Mouse (Mus musculus) kidney, embryonic 14.5 days (tissue): ENCODE measurements around the gene Olfr125. TPM values are rescaled to one million over a fixed set of nuclear protein-coding genes. Genes with fewer than 3 reads are reported as not detected.

ENCODE experiments used
- ATAC-seq: fragments of 200-750 bp; cut with Nextera tagmentation; 2 replicates; pipeline ENCODE4 v1.8.0; 2017; ENCODE audit warnings: moderate number of reproducible peaks, mild to moderate bottlenecking, moderate TSS enrichment, moderate library complexity; ENCODE audit not compliant: low FRiP score, low TSS enrichment
- H3K27ac ChIP-seq: fragments of 300-500 bp; sonication (generic); 2 replicates; pipeline ENCODE4 v1.5.1; 2014; ENCODE audit warnings: low read depth, mild to moderate bottlenecking, low read length, moderate library complexity, mixed read lengths
- H3K27me3 ChIP-seq: fragments of 300-500 bp; sonication (generic); 2 replicates; pipeline ENCODE4 v1.6.1; 2014; ENCODE audit warnings: mild to moderate bottlenecking, low read length; ENCODE audit not compliant: control insufficient read depth, insufficient read depth
- H3K36me3 ChIP-seq: fragments of 300-500 bp; sonication (generic); 2 replicates; pipeline ENCODE4 v1.6.1; 2014; ENCODE audit warnings: low read length, mixed read lengths; ENCODE audit not compliant: control insufficient read depth, insufficient read depth
- H3K4me1 ChIP-seq: fragments of 300-500 bp; sonication (generic); 2 replicates; pipeline ENCODE4 v1.6.1; 2014; ENCODE audit warnings: low read length, mixed read lengths; ENCODE audit not compliant: control insufficient read depth, insufficient read depth
- H3K4me2 ChIP-seq: fragments of 300-500 bp; sonication (generic); replicated peaks from 2 replicates; pipeline ENCODE4 v1.6.1; 2014; ENCODE audit warnings: low read depth, mild to moderate bottlenecking, low read length
- H3K4me3 ChIP-seq: fragments of 300-500 bp; sonication (generic); 2 replicates; pipeline ENCODE4 v1.5.1; 2014; ENCODE audit warnings: mild to moderate bottlenecking, low read length
- H3K9ac ChIP-seq: fragments of 300-500 bp; sonication (generic); 2 replicates; pipeline ENCODE4 v1.6.1; 2014; ENCODE audit warnings: low read depth, mild to moderate bottlenecking, low read length, moderate library complexity
- H3K9me3 ChIP-seq: fragments of 300-500 bp; sonication (generic); 2 replicates; pipeline ENCODE4 v1.6.1; 2016; ENCODE audit warnings: low read length; ENCODE audit not compliant: control insufficient read depth
- WGBS: fragments of 180-500 bp; shearing (Covaris S2); extraction: QIAGEN DNeasy Blood & Tissue Kit; methylation state at CpG from one replicate; pipeline ENCODE4 v1.1.7; 2014; 5-methylcytosine and 5-hydroxymethylcytosine counted together
- polyA plus RNA-seq: library from polyadenylated mRNA; unstranded; fragments of >200 nt; fragmentation: Nextera tagmentation; extraction: Ambion mirVana; gene quantifications from 2 replicates; pipeline ENCODE4 v1.2.1, GENCODE M21; 2014

The Olfr125 gene
- not detected in 2 replicates for polyA plus RNA-seq

DNA sequence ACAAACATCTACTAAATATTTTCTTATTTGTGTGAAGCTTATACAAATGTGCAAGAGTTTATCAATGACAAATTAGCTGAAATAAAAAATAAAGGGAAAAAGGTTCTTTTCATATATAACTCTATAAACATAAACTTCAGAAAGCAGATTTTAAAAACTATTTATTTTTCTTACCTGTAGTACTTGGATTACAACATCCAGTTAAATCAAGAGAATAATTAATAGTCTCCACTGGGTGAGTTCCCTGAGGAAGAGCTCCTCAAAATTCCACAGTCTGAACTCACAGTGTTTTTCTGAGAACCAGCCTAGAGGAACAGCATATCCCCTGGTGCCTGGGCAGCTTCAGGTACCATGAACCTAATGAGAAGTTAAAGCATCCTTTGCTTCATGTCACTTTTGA lies at the start of gene Olfr125:
Gene Olfr125, plus strand, starts transcription at position 301 of the 400 bp plus-strand sequence.
- H3K9ac ChIP-seq, result no peak within 1 kb of the TSS
- H3K36me3 ChIP-seq, result no peaks in the 10 kb centered on the region
- no peak within 1 kb of the TSS for H3K4me3 ChIP-seq
- no peaks in the 10 kb centered on the region for H3K4me1 ChIP-seq
- no peak for ATAC-seq
- no peaks in the 10 kb centered on the region for H3K27me3 ChIP-seq
- no peak within 1 kb of the TSS for H3K4me2 ChIP-seq
- H3K27ac ChIP-seq, result no peak within 1 kb of the TSS
- no peaks in the 10 kb centered on the region for H3K9me3 ChIP-seq

DNA sequence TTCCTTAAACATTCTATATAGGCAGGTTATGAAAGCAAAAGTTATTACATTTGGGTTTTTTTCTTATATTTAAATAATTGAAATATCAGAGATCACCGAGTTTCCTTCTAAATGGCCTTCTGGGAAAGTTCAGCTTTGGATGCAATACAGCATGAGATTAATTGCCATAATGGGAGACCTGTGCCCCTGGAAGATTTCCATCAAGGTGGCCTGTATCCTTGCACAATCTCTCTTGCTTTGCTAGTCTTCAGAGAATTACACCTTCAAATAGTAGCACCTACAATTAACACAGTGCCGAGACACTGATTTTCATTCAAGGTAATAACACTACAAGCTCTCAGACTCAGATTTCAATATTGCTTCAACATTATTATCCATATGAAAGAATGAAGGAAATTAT lies 39.5 kb upstream of the Olfr125 start, which contains the start of gene Olfr123:
Gene Olfr123, plus strand, starts transcription at position 301 of the 400 bp plus-strand sequence.
- 91% methylated on average over 2 of the region's 2 CpGs for WGBS
- ATAC-seq, result no peak
- Histone ChIP-seq H3K27ac (no peak within 1 kb of the TSS), H3K4me2 (no peak within 1 kb of the TSS), H3K4me3 (no peak within 1 kb of the TSS), H3K9ac (no peak within 1 kb of the TSS), H3K27me3 (no peaks in the 10 kb centered on the region), H3K9me3 (no peaks in the 10 kb centered on the region), H3K4me1 (no peaks in the 10 kb centered on the region), H3K36me3 (no peaks in the 10 kb centered on the region)

DNA sequence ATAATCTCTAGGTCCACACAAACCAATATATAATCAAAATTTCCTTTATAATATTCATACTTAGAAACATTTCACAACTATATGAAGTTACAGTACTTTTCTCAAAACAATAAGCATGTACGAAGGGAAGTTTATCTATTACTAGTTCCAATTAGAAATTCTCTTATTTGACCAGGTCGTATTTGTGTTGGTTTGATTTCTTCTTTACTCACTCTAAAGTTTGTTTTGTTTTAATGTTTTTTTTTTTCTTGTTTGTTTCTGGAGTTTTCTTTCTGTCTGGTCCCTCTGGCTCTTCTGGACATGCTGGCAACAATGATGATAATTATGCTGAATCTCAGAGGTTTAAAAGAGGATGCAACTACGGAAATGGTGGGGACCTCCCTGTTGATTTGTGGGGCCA lies 33.2 kb upstream of the Olfr125 start, which contains the start of gene Olfr124:
Gene Olfr124, plus strand, starts transcription at position 301 of the 400 bp plus-strand sequence.
- Histone ChIP-seq H3K4me2 (no peak within 1 kb of the TSS), H3K9me3 (no peaks in the 10 kb centered on the region), H3K4me3 (no peak within 1 kb of the TSS), H3K4me1 (no peaks in the 10 kb centered on the region), H3K36me3 (no peaks in the 10 kb centered on the region), H3K9ac (no peak within 1 kb of the TSS), H3K27ac (no peak within 1 kb of the TSS), H3K27me3 (no peaks in the 10 kb centered on the region)
- no peak for ATAC-seq
- 87% methylated on average over 3 of the region's 3 CpGs for WGBS

DNA sequence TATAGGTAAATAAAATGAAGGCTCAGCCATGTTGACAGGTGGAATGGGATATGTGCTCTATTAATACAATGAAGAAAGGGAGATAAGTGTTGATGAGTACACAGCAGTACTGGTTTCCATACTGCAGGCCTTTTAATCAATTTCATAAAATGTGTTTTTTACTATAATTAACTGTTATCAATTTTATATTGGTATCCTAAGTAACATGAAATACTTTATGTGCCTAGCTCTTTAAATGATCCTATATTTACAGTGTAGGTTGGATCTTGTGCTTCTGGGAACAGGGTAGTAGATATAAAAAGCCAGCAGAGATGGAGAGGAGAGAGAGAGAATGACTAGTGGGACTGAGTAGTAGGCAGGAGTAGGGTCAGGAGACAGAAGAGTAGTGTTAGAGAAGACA lies 14.4 kb downstream of the Olfr125 start, which contains the start of gene Olfr126:
Gene Olfr126, plus strand, starts transcription at position 301 of the 400 bp plus-strand sequence.
- no peaks in the 10 kb centered on the region for H3K27me3 ChIP-seq
- no peak within 1 kb of the TSS for H3K9ac ChIP-seq
- ATAC-seq, result no peak
- H3K9me3 ChIP-seq, result no peaks in the 10 kb centered on the region
- no peaks in the 10 kb centered on the region for H3K36me3 ChIP-seq
- no peak within 1 kb of the TSS for H3K4me3 ChIP-seq
- H3K27ac ChIP-seq, result no peak within 1 kb of the TSS
- no peak within 1 kb of the TSS for H3K4me2 ChIP-seq
- no peaks in the 10 kb centered on the region for H3K4me1 ChIP-seq

DNA sequence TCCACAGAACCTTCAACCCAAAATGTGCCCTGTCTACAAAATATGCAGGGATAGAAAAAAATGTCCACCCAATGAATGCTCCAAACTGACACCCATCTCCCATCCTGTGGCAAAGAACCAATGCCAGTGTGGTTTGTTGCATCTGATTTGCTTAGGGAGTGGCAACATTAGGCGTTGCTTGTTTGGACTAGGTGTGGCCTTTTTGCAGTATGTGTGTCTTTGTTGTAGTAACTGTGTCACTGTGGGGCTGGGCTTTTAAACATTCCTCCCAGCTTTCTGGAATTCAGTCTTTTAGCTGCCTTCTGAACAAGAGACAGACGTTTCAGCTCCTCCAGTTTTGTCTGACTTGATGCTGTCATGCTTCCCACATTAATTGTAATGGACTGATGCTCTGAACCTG lies 31.2 kb downstream of the Olfr125 start:
- H3K9ac ChIP-seq, result no peak overlapping the region
- no peaks in the 10 kb centered on the region for H3K36me3 ChIP-seq
- no peaks in the 10 kb centered on the region for H3K9me3 ChIP-seq
- H3K27ac ChIP-seq, result no peak overlapping the region
- no peak overlapping the region for H3K4me3 ChIP-seq
- H3K27me3 ChIP-seq, result no peaks in the 10 kb centered on the region
- WGBS, result 74% methylated on average over 2 of the region's 2 CpGs
- no peak overlapping the region for H3K4me2 ChIP-seq
- no peak for ATAC-seq
- no peaks in the 10 kb centered on the region for H3K4me1 ChIP-seq

DNA sequence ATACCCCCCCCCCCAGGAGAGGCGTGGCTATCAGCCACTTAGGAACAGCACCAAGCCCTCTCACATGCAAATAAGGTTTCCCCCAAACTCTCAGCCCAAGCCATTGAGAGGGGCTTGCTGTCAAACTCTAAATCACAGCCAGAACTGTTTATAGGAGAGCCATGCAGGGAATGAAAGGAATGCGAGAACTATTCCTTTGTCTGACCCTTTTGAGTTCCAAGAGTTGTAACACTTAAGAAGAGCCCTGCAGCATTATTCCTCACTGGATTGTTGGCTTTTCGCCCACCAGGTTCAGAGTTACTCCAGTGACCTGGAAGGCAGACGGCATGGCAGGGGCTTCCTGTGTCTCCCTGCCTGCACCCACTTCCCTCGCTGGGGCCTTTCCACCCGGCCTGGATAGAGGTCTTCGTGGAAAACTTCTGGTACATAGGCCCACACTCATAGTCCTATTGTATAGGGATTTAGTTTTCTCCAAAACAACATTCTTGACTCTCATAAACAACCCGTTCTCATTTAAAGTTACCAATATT lies 37.0 kb downstream of the Olfr125 start:
- 21% methylated on average over 8 of the region's 8 CpGs for WGBS
- H3K9ac ChIP-seq, result no peak overlapping the region
- no peak for ATAC-seq
- H3K4me2 ChIP-seq, result no peak overlapping the region
- no peaks in the 10 kb centered on the region for H3K4me1 ChIP-seq
- H3K27ac ChIP-seq, result no peak overlapping the region
- no peaks in the 10 kb centered on the region for H3K9me3 ChIP-seq
- H3K27me3 ChIP-seq, result no peaks in the 10 kb centered on the region
- no peaks in the 10 kb centered on the region for H3K36me3 ChIP-seq
- H3K4me3 ChIP-seq, result no peak overlapping the region

DNA sequence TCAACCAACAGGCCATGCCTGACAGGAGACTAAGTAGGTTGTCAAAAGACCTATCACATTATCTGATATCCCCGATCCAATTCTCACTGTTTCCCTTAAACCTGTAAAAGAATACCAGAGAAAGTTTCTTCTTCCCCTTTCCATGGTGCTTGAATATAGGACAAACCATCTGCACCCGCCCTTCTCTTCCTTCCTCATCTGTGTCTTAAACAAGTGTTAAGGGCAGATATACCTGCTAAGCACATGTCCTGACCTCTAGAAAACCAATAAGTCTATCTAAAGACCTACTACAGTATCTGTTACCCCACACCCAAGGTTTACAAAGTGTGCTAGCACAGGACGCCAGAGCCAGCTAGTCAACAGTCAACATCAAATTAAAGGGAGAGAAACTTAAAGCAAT lies 41.1 kb downstream of the Olfr125 start:
- H3K9me3 ChIP-seq, result no peaks in the 10 kb centered on the region
- no peak overlapping the region for H3K4me3 ChIP-seq
- H3K36me3 ChIP-seq, result no peaks in the 10 kb centered on the region
- H3K4me1 ChIP-seq, result no peaks in the 10 kb centered on the region
- H3K9ac ChIP-seq, result no peak overlapping the region
- whole genome bisulfite sequencing, result 85% methylated on average over 3 of the region's 3 CpGs
- ATAC-seq, result no peak
- H3K27me3 ChIP-seq, result no peaks in the 10 kb centered on the region
- no peak overlapping the region for H3K4me2 ChIP-seq
- no peak overlapping the region for H3K27ac ChIP-seq

Other genes starting within 250 kb of the Olfr125 start
- not detected in 2 replicates for gene Olfr114, start 240.2 kb upstream of the Olfr125 start, polyA plus RNA-seq
- not detected in 2 replicates for gene Olfr115, start 205.8 kb upstream of the Olfr125 start, polyA plus RNA-seq
- gene Olfr116, start 205.8 kb upstream of the Olfr125 start, polyA plus RNA-seq, result not detected in 2 replicates
- not detected in 2 replicates for gene Olfr117, start 169.2 kb upstream of the Olfr125 start, polyA plus RNA-seq
- gene Olfr118, start 166.0 kb upstream of the Olfr125 start, polyA plus RNA-seq, result not detected in 2 replicates
- gene Olfr119, start 136.4 kb upstream of the Olfr125 start, polyA plus RNA-seq, result not detected in 2 replicates
- not detected in 2 replicates for gene Olfr120, start 111.1 kb upstream of the Olfr125 start, polyA plus RNA-seq
- not detected in 2 replicates for gene Olfr121, start 84.1 kb upstream of the Olfr125 start, polyA plus RNA-seq
- not detected in 2 replicates for gene Olfr122, start 64.3 kb upstream of the Olfr125 start, polyA plus RNA-seq
- not detected in 2 replicates for gene Olfr123, start 39.4 kb upstream of the Olfr125 start, polyA plus RNA-seq
- gene Olfr124, start 33.1 kb upstream of the Olfr125 start, polyA plus RNA-seq, result not detected in 2 replicates
- gene Olfr126, start 14.5 kb downstream of the Olfr125 start, polyA plus RNA-seq, result not detected in 2 replicates
- not detected in 2 replicates for gene Olfr127, start 67.5 kb downstream of the Olfr125 start, polyA plus RNA-seq
- not detected in 2 replicates for gene Olfr128, start 87.6 kb downstream of the Olfr125 start, polyA plus RNA-seq
- gene Olfr761, start 120.1 kb downstream of the Olfr125 start, polyA plus RNA-seq, result not detected in 2 replicates
- not detected in 2 replicates for gene Olfr129, start 227.1 kb downstream of the Olfr125 start, polyA plus RNA-seq
- not detected in 2 replicates for gene Olfr130, start 231.0 kb downstream of the Olfr125 start, polyA plus RNA-seq